Mouse (Mus musculus): ENCODE measurements at regions not wholly inside any gene's neighbourhood (a gene's known extent, or its start where the extent isn't known, plus 50 kb on each side); places are given as distances from the start of the nearest gene placed in this dataset.

GRCm38 (mm10) chr11:41090391-41090900 lies 335.3 kb upstream of the Ccng1 start:
- peak; percentile 3 for DNase-seq

DNA sequence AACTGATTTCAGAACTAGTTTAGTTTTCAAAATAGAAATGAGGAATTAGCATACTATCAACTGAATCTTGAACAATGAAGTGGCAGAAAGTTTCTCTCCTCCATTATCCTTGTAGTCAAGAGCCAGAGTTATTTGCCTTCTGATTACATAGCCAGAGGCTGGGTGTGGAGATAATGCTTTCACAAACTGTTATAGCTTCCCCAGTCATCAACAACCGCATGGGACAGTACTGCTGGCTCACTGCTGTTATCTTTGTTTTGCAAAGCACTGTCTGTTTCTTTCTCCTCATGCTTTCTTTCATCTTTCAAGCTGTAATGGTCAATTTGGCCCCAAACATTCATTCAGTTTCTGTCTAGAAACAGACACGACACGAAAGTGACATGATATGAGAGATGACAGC lies 308.5 kb upstream of the Ccng1 start:
- DNase-seq, result no peak

DNA sequence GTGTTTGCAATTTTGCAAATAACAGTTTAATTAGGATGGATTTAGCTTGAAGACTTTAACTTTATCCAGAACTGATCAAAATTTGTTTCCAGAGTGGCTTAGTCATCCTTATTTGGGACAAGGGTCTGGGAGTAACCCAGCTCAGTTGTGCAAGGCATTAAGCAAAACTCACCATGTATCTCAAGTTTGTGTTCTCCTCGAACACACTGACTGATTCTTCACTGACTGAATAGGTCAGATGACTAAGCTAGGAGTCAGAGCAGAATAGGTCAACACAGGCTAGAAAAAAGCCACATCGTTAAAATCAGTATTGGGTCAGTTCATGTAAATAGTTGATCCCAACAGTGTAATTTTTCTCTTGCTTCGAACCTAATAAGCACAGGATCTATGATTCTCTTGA lies 302.7 kb upstream of the Ccng1 start:
- no peak for DNase-seq

DNA sequence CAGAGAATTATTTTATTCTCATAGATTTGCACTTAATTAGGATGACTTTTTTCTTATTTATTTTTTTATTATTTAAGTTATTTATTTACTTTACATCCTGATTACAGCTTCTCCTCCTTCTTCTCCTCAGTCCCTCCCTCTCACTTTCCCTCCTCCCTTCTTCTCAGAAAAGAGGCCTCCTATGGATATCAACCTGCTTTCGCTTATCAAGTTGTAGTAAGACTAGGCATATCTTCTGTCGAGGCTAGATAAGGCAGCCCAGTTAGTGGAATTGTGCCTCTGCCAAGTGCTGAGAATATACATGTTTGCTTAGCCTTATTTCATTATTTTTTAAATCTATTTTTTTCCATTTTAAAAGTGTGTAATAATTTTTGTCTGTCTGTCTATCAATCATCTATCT lies 274.9 kb upstream of the Ccng1 start:
- no peak for DNase-seq

GRCm38 (mm10) chr11:41010096-41010495 lies 255.0 kb upstream of the Ccng1 start:
- no peak for DNase-seq

GRCm38 (mm10) chr11:40972806-40973205 lies 217.7 kb upstream of the Ccng1 start:
- DNase-seq, result no peak

DNA sequence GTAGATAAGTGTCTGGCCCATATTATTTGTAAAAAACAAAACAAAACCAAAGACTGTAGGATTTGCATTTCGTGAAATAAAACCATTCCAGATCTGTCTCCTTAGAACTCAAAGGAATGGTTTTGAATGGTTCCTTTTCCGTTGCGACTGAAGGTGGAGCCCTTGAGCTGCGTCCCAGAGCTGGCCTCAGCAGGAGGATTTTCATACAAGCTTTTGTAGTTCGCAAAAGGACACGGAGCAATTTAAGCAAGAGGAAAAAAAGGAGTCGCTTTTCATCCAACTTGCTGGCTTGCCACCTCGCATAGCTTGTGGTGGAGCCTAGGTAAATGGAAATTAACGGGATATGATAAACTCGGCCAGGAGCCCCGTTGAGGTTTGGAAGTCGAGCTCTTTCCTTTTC lies 172.1 kb upstream of the Ccng1 start:
- peak; percentile 59 for DNase-seq

DNA sequence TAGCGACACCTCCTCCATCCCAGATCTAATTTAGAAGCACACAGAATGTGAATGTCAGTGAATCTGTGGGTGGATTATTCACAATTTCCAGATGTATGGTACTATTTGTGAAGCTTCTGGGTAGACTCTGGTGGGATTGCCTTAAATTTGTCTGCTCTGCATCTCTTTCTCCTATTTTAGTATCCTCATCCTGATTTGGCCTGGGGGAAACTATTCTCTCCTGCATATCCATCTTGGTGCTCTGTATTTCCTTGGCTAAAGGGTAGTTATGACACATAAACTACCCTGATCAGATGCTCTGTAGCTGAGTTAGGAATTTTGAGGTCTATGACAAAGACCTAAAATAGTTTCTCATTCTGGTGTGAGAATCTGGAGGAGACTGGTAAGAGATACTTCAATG lies 136.4 kb upstream of the Ccng1 start:
- DNase-seq, result no peak

GRCm38 (mm10) chr11:40884509-40884908 lies 129.4 kb upstream of the Ccng1 start:
- DNase-seq, result no peak

- no peak for DNase-seq
Measured at GRCm38 (mm10) chr11:40879589-40879988, 124.5 kb upstream of the Ccng1 start.

GRCm38 (mm10) chr11:40873002-40873401 lies 117.9 kb upstream of the Ccng1 start:
- DNase-seq, result no peak

GRCm38 (mm10) chr11:40865694-40866093 lies 110.6 kb upstream of the Ccng1 start:
- DNase-seq, result peak; percentile 11

DNA sequence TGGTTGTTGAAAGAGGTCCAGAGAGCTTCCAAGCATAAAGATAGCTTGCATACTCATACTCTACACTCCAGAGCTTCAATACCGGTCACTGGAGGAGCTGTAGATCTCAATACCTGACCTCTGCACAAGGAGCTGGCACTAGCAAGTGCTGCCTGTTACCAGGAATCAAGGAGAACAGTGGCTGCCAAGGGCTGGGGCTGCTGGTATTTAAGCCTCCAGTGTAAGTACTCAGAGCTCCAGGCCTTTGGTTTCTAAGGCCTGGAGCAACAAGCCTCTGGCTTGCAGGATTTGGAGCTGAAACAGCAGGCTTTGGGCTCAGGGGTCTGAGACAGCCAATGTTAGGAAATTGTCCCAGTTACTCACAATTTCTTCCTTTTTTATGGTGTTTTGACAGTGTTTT lies 96.2 kb upstream of the Ccng1 start:
- no peak for DNase-seq

DNA sequence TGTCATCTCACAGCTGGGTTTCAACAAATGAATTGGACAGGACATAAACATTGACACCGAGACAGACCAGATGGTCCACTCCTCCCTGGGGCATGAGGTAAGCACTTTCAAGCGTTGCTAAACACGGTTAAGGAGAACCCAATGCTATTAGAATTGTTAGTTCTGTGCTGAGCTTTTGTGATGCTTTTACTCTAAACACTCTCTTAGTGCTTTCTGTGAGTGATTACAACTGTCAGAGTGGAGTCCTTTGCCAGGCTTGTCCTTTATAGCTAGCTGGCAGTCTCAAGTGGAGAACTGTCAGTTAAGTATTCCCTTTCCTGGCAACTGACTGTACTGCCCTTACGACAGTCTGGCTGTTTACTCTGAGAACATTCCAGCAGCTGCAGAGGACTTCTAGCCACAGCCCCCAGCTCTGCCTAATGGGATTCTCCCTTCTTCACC lies 95.6 kb upstream of the Ccng1 start:
- no peak for DNase-seq

DNA sequence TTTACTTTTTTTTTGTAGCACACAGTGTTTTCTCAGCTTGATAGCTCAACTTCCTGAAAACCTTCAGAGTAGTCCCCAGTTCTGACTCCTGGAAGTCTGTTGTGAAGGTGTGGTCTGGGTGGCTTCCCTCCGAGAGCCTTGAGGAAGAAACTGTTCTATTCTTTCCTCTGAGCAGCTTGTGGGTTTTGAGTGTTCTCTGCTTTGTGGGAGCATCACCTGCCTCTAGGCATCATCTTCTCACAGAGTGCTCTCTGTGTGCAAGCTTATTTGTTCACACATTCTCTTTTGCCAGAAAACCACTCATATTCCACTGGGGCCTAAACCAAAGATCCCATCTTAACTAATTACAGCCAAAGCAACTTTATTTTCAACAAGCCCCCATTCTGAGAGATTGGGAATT lies 91.5 kb upstream of the Ccng1 start:
- DNase-seq, result no peak

GRCm38 (mm10) chr11:40835393-40835792 lies 80.3 kb upstream of the Ccng1 start:
- no peak for DNase-seq
